Mouse (Mus musculus): Measurements from ENCODE around the gene Trmt44.

- TF ChIP-seq POLR2A (IDR thresholded peaks at IDR 0.05; ENCODE audit: low read depth, low read length), result no peak
- no peak for TF ChIP-seq CTCF (conservative IDR thresholded peaks at IDR 0.05 in 1 of 2, IDR thresholded peaks at IDR 0.05 in 1 of 2; ENCODE audit: low read depth in 2 of 2, low read length in 2 of 2)
- no peak for TF ChIP-seq USF1 (IDR thresholded peaks at IDR 0.05; ENCODE audit: low read depth, low read length)
- TF ChIP-seq EP300 (IDR thresholded peaks at IDR 0.05; ENCODE audit: low read length), result no peak
- no peak for TF ChIP-seq CHD1 (IDR thresholded peaks at IDR 0.05; ENCODE audit: low read depth, low read length)
- no peak for TF ChIP-seq UBTF (IDR thresholded peaks at IDR 0.05; ENCODE audit: low read depth, low read length)
- TF ChIP-seq NRF1 (IDR thresholded peaks at IDR 0.05; ENCODE audit: low read depth, low read length), result no peak
Measured at GRCm38 (mm10) chr5:35601526-35601925, 26.7 kb upstream of the Trmt44 start.
